9 mouse cellular contexts compared by ENCODE assay signal in the genomic region with DNA sequence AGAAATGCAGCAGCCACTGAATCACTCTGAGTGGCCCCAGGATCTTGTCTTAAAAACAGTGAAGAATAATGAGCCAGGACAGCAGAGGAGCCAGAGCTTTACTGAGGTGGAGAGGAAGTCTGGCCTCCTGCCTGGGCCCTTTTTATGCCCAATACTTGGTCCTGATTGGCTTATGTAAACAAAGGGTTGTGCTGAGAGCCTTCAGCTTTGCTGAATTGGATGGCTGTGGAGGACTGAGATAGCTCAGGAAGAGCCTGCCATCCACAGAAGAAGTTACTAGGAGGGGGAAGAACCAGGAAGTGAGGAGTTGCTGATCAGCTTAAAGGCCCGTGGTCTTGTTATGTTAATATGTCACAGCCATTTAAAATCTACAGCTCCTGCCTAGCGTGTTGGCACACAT. TPM values are rescaled to one million over a fixed set of nuclear protein-coding genes. Genes with fewer than 3 reads are reported as not detected.
DNase-seq lines count a peak whose midpoint lies in the region; ATAC-seq and TF ChIP-seq lines count a peak whose summit lies in the region.
"Had no signal": no experiment of that assay in that cellular context is flagged by ENCODE, and none has a peak within 500 bp of the region (broad histone marks: within the 10 kb centered on the region; RNA-seq: fewer than 3 reads in every experiment).

No protein-coding gene starts in this region.

- WGBS in heart, embryonic 11.5 days (ENCODE audit: insufficient replicate concordance) = 31% methylated on average over 2 of the region's 2 CpGs
- 39% methylated on average over 2 of the region's 2 CpGs for WGBS in heart, embryonic 10.5 days
- WGBS in lung, adult 2 months = 20% methylated on average over 2 of the region's 2 CpGs

- H3K9ac ChIP-seq in heart, embryonic 11.5 days (ENCODE audit: low read depth, low read length) = no peak overlapping the region; the same call in 1 of the 2 replicates
- no peak overlapping the region for H3K9ac ChIP-seq in MEL (ENCODE audit: control insufficient read depth, low read depth, low read length, poor library complexity, severe bottlenecking)

- no peak for ATAC-seq in heart, embryonic 11.5 days (replicated peaks; ENCODE audit: insufficient number of reproducible peaks, low FRiP score, low TSS enrichment)
- no peak for ATAC-seq in megakaryocyte, adult 5-6 weeks (ENCODE audit: poor library complexity, severe bottlenecking)

- no peak overlapping the region for H3K4me3 ChIP-seq in heart, embryonic 11.5 days (ENCODE audit: low read depth, low read length)
- H3K4me3 ChIP-seq in MEL (ENCODE audit: control insufficient read depth in 1 of 2, insufficient read depth in 1 of 2, low read depth in 2 of 2, low read length in 2 of 2) = no peak overlapping the region
- H3K4me3 ChIP-seq in heart, embryonic 10.5 days = no peak overlapping the region
- H3K4me3 ChIP-seq in lung, adult 2 months (replicated peaks; ENCODE audit: extremely low read depth, low read depth, low read length) = no peak overlapping the region

- no peak overlapping the region for H3K4me2 ChIP-seq in heart, embryonic 11.5 days

- no peak for TF ChIP-seq CTCF in MEL (IDR thresholded peaks at IDR 0.05 in 2 of 3, conservative IDR thresholded peaks at IDR 0.05 in 1 of 3; ENCODE audit: control insufficient read depth in 1 of 3, insufficient read depth in 1 of 3, low read depth in 2 of 3, low read length in 3 of 3, poor library complexity in 1 of 3, severe bottlenecking in 1 of 3)
- TF ChIP-seq CTCF in lung, adult 2 months (IDR thresholded peaks at IDR 0.05; ENCODE audit: insufficient read depth, low read length) = no peak

- no peak for TF ChIP-seq EP300 in MEL (IDR thresholded peaks at IDR 0.05; ENCODE audit: low read depth in 1 of 2, low read length in 2 of 2)

- TF ChIP-seq RAD21 in MEL (IDR thresholded peaks at IDR 0.05; ENCODE audit: low read depth, low read length) = no peak

- H3K9me3 ChIP-seq in heart, embryonic 11.5 days (replicated peaks; ENCODE audit: control insufficient read depth, low read length) = no peaks in the 10 kb centered on the region
- H3K9me3 ChIP-seq in MEL (replicated peaks; ENCODE audit: insufficient read depth, low read length) = no peaks in the 10 kb centered on the region
- H3K9me3 ChIP-seq in heart, embryonic 10.5 days = no peaks in the 10 kb centered on the region
- H3K9me3 ChIP-seq: G1E had no signal

- H3K27me3 ChIP-seq in heart, embryonic 11.5 days (ENCODE audit: control insufficient read depth, insufficient read depth, low read length) = no peaks in the 10 kb centered on the region
- H3K27me3 ChIP-seq in MEL (ENCODE audit: control insufficient read depth in 1 of 2, insufficient read depth in 2 of 2, low read length in 2 of 2) = no peaks in the 10 kb centered on the region
- H3K27me3 ChIP-seq in heart, embryonic 10.5 days (ENCODE audit: insufficient read depth, poor library complexity, severe bottlenecking) = no peaks in the 10 kb centered on the region

- peak; percentile 93 for DNase-seq in heart, adult 11 months
- peak; percentile 55 for DNase-seq in MEL (ENCODE audit: low read depth, low spot score)
- DNase-seq in heart, embryonic 10.5 days (ENCODE audit: low spot score) = no peak
- DNase-seq in lung, adult 2 months = peak; percentile 19
- DNase-seq in gastrocnemius, adult 8-10 months (ENCODE audit: low spot score in 2 of 2) = no peak
- no peak for DNase-seq in adrenal gland, adult 8-10 months

- no peak for TF ChIP-seq POLR2A in MEL (IDR thresholded peaks at IDR 0.05; ENCODE audit: control insufficient read depth in 1 of 2, insufficient read depth in 1 of 2, low read depth in 1 of 2, low read length in 2 of 2, poor library complexity in 1 of 2)
- no peak for TF ChIP-seq POLR2A in lung, adult 2 months (IDR thresholded peaks at IDR 0.05; ENCODE audit: borderline replicate concordance, extremely low read depth, low read depth, low read length)

- H3K27ac ChIP-seq in heart, embryonic 11.5 days (ENCODE audit: low read depth, low read length) = no peak overlapping the region; the same call in 1 of the 2 replicates
- no peak overlapping the region for H3K27ac ChIP-seq in MEL (ENCODE audit: control insufficient read depth, low read depth, low read length)
- peak overlapping the region; percentile 36; the same call in 1 of the 2 replicates for H3K27ac ChIP-seq in heart, embryonic 10.5 days

- H3K79me2 ChIP-seq in MEL (ENCODE audit: control insufficient read depth, insufficient read depth, low read length, poor library complexity) = no peaks in the 10 kb centered on the region

- H3K36me3 ChIP-seq in heart, embryonic 11.5 days (ENCODE audit: control insufficient read depth, insufficient read depth, low read length) = no peaks in the 10 kb centered on the region
- peaks cover under 1 to 5% of the 10 kb centered on the region in 2 experiments; a peak in 3 of 4 replicates for H3K36me3 ChIP-seq in MEL (ENCODE audit: control insufficient read depth in 1 of 2, insufficient read depth in 2 of 2, low read length in 2 of 2)
- 0 out of 2 replicates have a peak, but pooled peaks cover 5% of the 10 kb centered on the region for H3K36me3 ChIP-seq in heart, embryonic 10.5 days

- peaks cover 23% of the 10 kb centered on the region for H3K4me1 ChIP-seq in heart, embryonic 11.5 days (ENCODE audit: control insufficient read depth, insufficient read depth, low read length)
- H3K4me1 ChIP-seq in MEL (ENCODE audit: control insufficient read depth in 1 of 2, insufficient read depth in 2 of 2, low read length in 2 of 2) = no peaks in the 10 kb centered on the region; a peak in 1 of 4 replicates
- H3K4me1 ChIP-seq in heart, embryonic 10.5 days = peaks cover 36% of the 10 kb centered on the region
- H3K4me1 ChIP-seq in lung, adult 2 months (ENCODE audit: control insufficient read depth, insufficient read depth, low read length) = peaks cover 4% of the 10 kb centered on the region; the same call in 1 of the 2 replicates

TF ChIP-seq in MEL, 35 proteins besides CTCF, POLR2A, EP300 and RAD21:
- TF ChIP-seq ZKSCAN1 (IDR thresholded peaks at IDR 0.05; ENCODE audit: low read depth, low read length) = no peak
- peak; percentile 63 for TF ChIP-seq ELF1 (IDR thresholded peaks at IDR 0.05; ENCODE audit: low read depth, low read length)
- TF ChIP-seq MYB (IDR thresholded peaks at IDR 0.05; ENCODE audit: low read depth, low read length) = no peak
- TF ChIP-seq NELFE (IDR thresholded peaks at IDR 0.05; ENCODE audit: low read depth, low read length) = no peak
- 0 out of 2 replicates have a peak, but pooled peaks have one; percentile 35 for TF ChIP-seq TBP (IDR thresholded peaks at IDR 0.05; ENCODE audit: low read depth, low read length)
- TF ChIP-seq UBTF (IDR thresholded peaks at IDR 0.05; ENCODE audit: borderline replicate concordance, insufficient read depth, low read depth, low read length) = no peak
- TF ChIP-seq SMC3 (IDR thresholded peaks at IDR 0.05; ENCODE audit: low read depth, low read length) = no peak
- TF ChIP-seq CHD1 (IDR thresholded peaks at IDR 0.05; ENCODE audit: low read depth, low read length) = no peak
- TF ChIP-seq JUND (IDR thresholded peaks at IDR 0.05; ENCODE audit: low read depth, low read length) = no peak
- no peak for TF ChIP-seq SIN3A (IDR thresholded peaks at IDR 0.05; ENCODE audit: low read length)
- TF ChIP-seq ZC3H11A (IDR thresholded peaks at IDR 0.05; ENCODE audit: low read depth, low read length) = no peak
- no peak for TF ChIP-seq GABPA (IDR thresholded peaks at IDR 0.05; ENCODE audit: low read depth, low read length)

RNA-seq across cellular contexts. Expression of gene R3hdm2, which starts 46.5 kb away (rescaled TPM):
- polyA plus RNA-seq in heart, embryonic 11.5 days (2014; fragmentation: Nextera tagmentation; extraction: Ambion mirVana) = 27.7 and 30.3 TPM in 2 replicates
- total RNA-seq in MEL (2012; rRNA removed) = 8.0 and 8.2 TPM in 2 replicates
- polyA plus RNA-seq in MEL (2012; ENCODE audit: insufficient read depth in 1 of 2, insufficient read length in 2 of 2, low read depth in 1 of 2, low replicate concordance in 2 of 2, missing spikeins in 1 of 2) = 10 to 100 TPM in 1 of 2 experiments, not detected in 1; 60.6 TPM
- 30.7 and 33.3 TPM in 2 replicates for polyA plus RNA-seq in heart, embryonic 10.5 days (2016; fragmentation: Nextera tagmentation; extraction: Ambion mirVana)
- 90.3 and 129 TPM in 2 replicates for polyA plus RNA-seq in lung, adult 2 months (2012; rRNA removed)
- total RNA-seq in gastrocnemius, adult 8-10 months (2022) = 100 to 1,000 TPM; 130 to 135 (median 131) TPM
- total RNA-seq in megakaryocyte, adult 5-6 weeks (2015) = 87.2 and 101 TPM in 2 replicates
- 30.6 and 41.3 TPM in 2 replicates for total RNA-seq in megakaryocyte, adult 5-6 weeks (2017)
- total RNA-seq in adrenal gland, adult 8-10 months (2022) = 100 to 1,000 TPM; 116 to 158 (median 131) TPM

RNA-seq across cellular contexts. Expression of gene Inhbc, which starts 56.4 kb away (rescaled TPM):
- polyA plus RNA-seq in heart, embryonic 11.5 days (2014; fragmentation: Nextera tagmentation; extraction: Ambion mirVana) = 0.19 TPM in 1 of 2 replicates, not detected in the other
- total RNA-seq in MEL (2012; rRNA removed) = not detected in 2 replicates
- not detected for polyA plus RNA-seq in MEL (2012; ENCODE audit: insufficient read depth in 1 of 2, insufficient read length in 2 of 2, low read depth in 1 of 2, low replicate concordance in 2 of 2, missing spikeins in 1 of 2)
- polyA plus RNA-seq in heart, embryonic 10.5 days (2016; fragmentation: Nextera tagmentation; extraction: Ambion mirVana) = 0.31 TPM in 1 of 2 replicates, not detected in the other
- not detected in 2 replicates for polyA plus RNA-seq in lung, adult 2 months (2012; rRNA removed)
- not detected for total RNA-seq in gastrocnemius, adult 8-10 months (2022)
- total RNA-seq in megakaryocyte, adult 5-6 weeks (2015) = not detected in 2 replicates
- total RNA-seq in megakaryocyte, adult 5-6 weeks (2017) = not detected in 2 replicates
- not detected for total RNA-seq in adrenal gland, adult 8-10 months (2022)
- polyA plus RNA-seq: G1E had no signal

Comparison
In these comparisons a context has a peak if more than half of its experiments do, and no peak if none do; other contexts are left out.
1. DNase-seq: peak in heart, adult 11 months (single experiment), MEL (single experiment) and lung, adult 2 months (single experiment); none in heart, embryonic 10.5 days (single experiment), gastrocnemius, adult 8-10 months (0 of 2) and adrenal gland, adult 8-10 months (single experiment).